Mouse (Mus musculus): ENCODE measurements around the gene 1110017D15Rik.
A peak's percentile ranks its signal among the peaks of the same experiment; 100 is the strongest.

The 1110017D15Rik gene

GRCm38 (mm10) chr4:41517233-41517632 is at the start of gene 1110017D15Rik:
TSS of gene 1110017D15Rik (minus strand) at chr4:41517333.
- DNase-seq (ENCODE audit: extremely low spot score, low spot score), result no peak

DNA sequence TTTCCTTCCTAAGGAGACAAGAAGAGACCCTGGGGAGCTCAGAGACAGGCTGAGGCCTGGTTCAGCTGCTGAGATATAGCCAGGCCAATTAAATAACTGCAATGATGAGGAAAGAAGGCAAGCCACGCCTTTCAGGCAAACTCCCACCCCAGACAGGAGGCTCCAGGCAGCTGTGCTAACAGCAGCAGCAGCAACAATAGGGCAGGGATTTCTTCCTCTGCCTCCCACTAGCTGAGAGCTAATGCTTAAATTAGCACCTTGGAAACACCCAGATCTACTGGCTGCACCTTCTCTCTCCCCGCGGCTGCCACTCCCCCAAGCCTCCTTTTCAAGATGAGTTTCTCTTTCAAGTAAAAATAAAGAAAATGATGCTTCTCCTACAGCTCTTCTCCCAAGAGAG is 49.0 kb upstream of the 1110017D15Rik start:
- no peak for DNase-seq (ENCODE audit: extremely low spot score, low spot score)

DNA sequence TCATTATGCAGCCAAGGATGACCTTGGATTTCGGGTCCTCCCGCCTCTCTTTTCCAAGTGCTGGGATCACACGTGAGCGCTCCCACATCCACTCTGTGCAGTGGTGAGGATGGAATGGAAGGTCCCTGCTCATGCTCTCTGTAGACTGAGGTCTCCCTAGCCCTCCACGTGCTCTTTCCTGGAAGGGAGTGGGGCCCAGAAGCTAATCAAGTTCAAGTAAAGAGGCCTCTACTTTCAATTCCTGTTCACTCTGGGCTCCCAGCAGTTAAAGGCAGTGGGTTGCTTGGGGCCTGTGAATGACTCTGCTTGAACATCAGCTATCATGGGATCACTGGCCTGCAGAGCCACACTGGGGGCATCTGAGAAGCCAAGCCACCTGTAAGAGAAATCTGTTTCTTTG is 46.2 kb upstream of the 1110017D15Rik start:
- no peak for DNase-seq (ENCODE audit: extremely low spot score, low spot score)

DNA sequence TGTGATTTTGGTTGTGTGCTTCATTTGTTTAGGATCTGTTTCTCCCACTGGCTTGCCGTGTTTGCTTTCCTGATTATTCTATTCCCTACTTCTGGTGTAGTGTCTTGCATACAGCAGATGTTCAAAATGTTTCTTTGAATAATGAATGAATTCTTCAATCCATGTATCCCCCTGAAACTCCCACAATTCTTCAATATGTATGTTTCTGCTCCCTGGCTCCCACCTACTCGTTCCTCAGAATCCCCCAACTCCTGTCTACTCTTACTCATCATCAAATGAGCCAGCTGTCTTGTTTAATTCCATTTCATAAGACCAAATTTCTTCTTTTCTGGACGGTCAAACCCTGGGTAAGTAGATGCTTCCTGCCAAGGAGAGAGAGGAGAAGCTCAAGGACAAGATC is 40.0 kb upstream of the 1110017D15Rik start:
- DNase-seq (ENCODE audit: extremely low spot score, low spot score), result no peak

DNA sequence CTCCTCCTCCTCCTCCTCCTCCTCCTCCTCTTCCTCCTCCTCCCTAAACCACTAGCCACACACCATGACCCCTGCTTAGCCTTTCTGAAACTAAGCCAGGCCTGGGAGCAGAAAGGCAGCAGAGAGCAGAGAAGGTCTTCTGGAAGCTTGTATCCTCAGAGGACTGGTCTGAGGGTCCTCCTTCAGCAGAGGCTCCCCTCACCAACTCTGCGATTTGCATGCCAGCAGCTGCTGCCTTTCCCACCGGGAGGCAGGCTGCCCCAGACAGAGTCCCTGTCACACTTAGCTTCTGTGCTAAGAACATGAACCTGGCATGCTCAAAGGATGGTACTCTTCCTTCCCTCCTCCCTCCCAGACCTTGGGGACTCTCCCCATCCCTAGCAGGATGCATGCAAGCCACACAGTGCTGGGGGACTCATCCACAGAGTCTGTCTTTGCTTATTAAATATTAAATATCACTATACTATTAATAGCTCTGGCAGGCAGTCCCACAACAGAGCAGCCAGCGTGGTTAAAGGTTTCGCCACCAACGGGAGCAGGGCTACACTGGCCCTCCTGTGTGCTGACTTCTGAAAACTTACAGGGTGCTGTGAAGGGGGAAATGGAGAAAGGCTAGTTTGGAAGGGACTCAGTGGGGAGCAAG is 39.3 kb upstream of the 1110017D15Rik start:
- DNase-seq (ENCODE audit: extremely low spot score, low spot score), result no peak

- DNase-seq (ENCODE audit: extremely low spot score, low spot score), result no peak
These were observed 38.0 kb upstream of the 1110017D15Rik start for GRCm38 (mm10) chr4:41554994-41555663.

DNA sequence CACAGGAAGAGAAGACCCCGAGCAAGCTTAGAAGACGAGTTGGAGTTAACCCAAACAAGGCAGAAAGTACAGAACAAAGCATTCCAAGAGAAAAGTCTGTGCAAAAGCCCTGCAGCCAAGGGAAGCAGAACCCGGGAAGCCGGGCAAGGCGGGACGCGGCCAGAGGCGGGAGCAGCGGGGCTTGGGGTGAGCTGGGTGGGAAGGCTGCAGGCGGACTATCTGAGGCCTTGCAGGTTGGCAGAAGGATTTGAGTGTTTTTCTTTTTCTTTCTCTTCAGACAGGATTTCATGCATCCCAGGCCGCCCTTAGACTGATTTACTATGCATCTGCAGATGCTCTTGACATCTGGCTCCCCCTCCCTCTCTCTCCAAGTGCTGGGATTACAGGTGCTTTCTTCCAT is 36.0 kb upstream of the 1110017D15Rik start:
- DNase-seq (ENCODE audit: extremely low spot score, low spot score), result no peak

DNA sequence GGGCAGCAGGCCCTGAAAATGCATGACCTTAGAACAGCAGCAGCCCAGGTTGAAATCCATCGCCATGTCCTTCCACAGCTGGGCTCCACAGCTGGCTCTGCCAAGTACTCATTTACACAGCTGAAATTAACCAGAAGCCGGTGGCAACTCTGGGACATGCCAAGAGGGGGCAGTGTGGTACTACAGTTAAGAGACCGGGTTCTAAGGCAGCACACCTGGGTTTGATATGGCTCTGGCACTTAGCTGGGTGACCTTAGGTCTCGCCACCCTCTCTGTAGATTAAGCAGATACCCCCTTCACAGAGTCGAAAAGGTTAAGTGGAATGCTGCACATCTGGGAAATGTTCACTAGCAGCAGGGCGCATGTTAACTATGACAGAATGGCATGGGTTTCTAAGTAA is 35.4 kb upstream of the 1110017D15Rik start:
- peak; percentile 78 for DNase-seq (ENCODE audit: extremely low spot score, low spot score)

- DNase-seq (ENCODE audit: extremely low spot score, low spot score), result no peak
These were observed 30.0 kb upstream of the 1110017D15Rik start for GRCm38 (mm10) chr4:41547086-41547485.

GRCm38 (mm10) chr4:41545985-41546384 is 28.9 kb upstream of the 1110017D15Rik start:
- DNase-seq (ENCODE audit: extremely low spot score, low spot score), result peak; percentile 57

- DNase-seq (ENCODE audit: extremely low spot score, low spot score), result no peak
These were observed 25.0 kb upstream of the 1110017D15Rik start for GRCm38 (mm10) chr4:41542136-41542535.

- DNase-seq (ENCODE audit: extremely low spot score, low spot score), result no peak
These were observed 17.7 kb upstream of the 1110017D15Rik start for GRCm38 (mm10) chr4:41534866-41535265.

- DNase-seq (ENCODE audit: extremely low spot score, low spot score), result peak; percentile 47
These were observed 15.3 kb upstream of the 1110017D15Rik start for GRCm38 (mm10) chr4:41532420-41532819.

GRCm38 (mm10) chr4:41527996-41528395 is 10.9 kb upstream of the 1110017D15Rik start:
- DNase-seq (ENCODE audit: extremely low spot score, low spot score), result no peak

GRCm38 (mm10) chr4:41527076-41527475 is 9.9 kb upstream of the 1110017D15Rik start:
- DNase-seq (ENCODE audit: extremely low spot score, low spot score), result no peak

GRCm38 (mm10) chr4:41526553-41526952 is 9.4 kb upstream of the 1110017D15Rik start:
- DNase-seq (ENCODE audit: extremely low spot score, low spot score), result no peak

GRCm38 (mm10) chr4:41524829-41525228 is 7.7 kb upstream of the 1110017D15Rik start:
- no peak for DNase-seq (ENCODE audit: extremely low spot score, low spot score)

DNA sequence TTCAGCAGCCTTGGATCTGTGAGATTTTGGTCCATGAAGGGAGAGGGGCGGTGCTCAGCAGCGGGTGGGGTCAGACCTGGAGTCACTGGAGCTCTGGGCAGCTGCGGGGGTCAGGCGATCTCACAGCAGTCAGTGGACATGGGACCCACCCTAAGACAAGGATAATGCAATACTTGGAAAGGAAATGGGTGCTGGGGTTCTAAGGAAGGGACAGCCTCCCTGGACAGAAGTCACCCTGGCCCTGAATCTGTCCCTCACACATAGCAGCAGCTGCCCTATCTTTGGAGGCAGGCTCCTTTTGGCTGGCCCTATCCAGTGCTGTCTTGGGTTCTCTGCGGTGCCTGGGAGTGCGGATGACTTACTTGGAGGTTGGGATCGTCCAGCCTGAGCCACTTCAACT is 6.7 kb upstream of the 1110017D15Rik start:
- no peak for DNase-seq (ENCODE audit: extremely low spot score, low spot score)

DNA sequence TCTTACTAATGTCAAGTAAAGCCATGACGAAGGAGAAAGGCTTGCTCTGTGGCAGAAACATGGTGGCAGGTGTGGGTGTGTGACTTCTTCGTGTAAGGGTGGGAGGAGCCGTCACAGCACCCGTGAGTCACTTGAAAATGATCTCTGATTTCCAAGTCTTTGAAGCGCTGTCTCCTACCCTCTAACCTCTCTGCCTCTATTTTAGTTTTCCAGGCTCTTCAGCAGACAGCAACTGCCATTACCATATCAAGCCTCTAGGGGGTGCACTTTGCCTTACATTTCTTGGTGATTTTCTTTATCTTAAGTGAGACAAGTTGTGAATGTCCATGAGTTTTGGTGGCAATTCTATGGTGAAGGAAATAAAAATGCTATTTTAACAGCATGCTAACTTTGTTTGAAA is 5.7 kb upstream of the 1110017D15Rik start:
- no peak for DNase-seq (ENCODE audit: extremely low spot score, low spot score)

GRCm38 (mm10) chr4:41522136-41522535 is 5.0 kb upstream of the 1110017D15Rik start:
- DNase-seq (ENCODE audit: extremely low spot score, low spot score), result no peak

GRCm38 (mm10) chr4:41520641-41521040 is 3.5 kb upstream of the 1110017D15Rik start:
- DNase-seq (ENCODE audit: extremely low spot score, low spot score), result no peak

GRCm38 (mm10) chr4:41519195-41519594 is 2.1 kb upstream of the 1110017D15Rik start:
- no peak for DNase-seq (ENCODE audit: extremely low spot score, low spot score)

- no peak for DNase-seq (ENCODE audit: extremely low spot score, low spot score)
These were observed 1.2 kb upstream of the 1110017D15Rik start for GRCm38 (mm10) chr4:41518349-41518748.

Data from neural tube, embryonic 10.5 days (tissue).